Mouse (Mus musculus) adrenal gland, adult (tissue): ENCODE results near the gene 4921504E06Rik.

Experiments
- DNase-seq, 2 experiments: peaks; one replicate each; pipeline ENCODE4 v3.0.0; 2022 to 2023; ENCODE audit warnings: low spot score in 1 of 2; ENCODE audit not compliant: inconsistent age in 2 of 2

4921504E06Rik gene

DNA sequence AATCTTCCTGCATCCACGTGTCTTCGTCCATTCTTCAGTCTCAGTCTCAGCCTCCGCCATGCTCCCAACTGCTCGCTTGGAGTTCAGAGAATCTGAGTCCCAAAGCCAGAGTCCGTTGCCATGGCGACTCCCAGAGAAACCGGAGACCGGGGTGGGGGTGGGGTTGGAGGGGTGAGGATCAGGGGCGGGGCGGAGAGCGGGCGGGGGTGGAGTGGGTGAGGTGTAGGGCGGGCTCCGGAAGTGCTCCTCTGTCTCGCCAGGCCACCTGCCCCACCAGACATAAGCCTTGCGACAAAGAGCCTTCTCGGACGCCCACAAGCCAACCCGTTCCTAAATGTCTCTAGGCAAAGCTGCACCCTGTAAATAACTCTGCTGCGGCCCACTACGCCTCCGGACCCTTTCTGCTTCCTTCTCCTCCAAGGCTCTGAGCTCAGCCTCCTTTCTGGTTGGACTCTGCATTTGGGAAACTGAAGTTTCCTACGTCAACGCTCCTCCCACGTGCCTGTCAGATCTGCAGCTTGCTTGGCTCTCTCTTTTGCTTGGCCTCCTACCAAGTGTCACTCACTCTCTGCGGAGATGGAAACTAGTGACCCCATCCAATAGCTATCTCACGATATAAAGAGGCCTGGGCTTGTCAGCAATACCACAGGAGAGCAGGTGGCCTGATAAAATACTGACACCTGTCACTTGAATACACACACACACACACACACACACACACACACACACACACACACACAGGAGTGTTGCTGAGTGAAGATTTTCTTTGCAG lies at the start of gene 4921504E06Rik:
Gene 4921504E06Rik (minus strand): TSS at position 94 of the 772 bp plus-strand sequence.
- peak; percentile 50 to 88 for DNase-seq

DNA sequence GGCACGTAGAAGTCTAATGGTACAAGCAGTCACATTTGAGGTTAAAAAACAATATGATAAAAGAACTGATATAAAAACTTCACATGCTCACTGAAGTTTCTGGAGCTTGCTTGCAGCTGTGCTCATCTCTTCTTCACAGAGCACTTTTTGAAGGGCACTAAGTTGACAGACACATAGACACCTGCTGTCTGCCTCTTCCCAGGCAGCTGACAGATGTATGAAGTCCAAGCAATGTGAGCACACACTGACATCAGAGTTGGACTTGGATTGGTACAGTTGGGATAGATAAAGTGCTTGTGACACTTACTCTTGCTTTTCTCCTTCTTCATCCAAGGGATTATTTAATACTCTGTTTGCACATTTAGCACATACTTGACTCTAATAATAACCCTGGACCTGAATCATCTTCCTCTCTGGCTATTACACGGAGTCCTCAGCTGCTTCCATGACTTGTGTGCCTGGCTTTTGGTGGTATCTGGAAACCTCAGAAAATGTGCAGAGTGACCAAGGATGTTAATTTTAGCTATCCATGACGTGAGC lies 47.7 kb upstream of the 4921504E06Rik start:
- no peak for DNase-seq

DNA sequence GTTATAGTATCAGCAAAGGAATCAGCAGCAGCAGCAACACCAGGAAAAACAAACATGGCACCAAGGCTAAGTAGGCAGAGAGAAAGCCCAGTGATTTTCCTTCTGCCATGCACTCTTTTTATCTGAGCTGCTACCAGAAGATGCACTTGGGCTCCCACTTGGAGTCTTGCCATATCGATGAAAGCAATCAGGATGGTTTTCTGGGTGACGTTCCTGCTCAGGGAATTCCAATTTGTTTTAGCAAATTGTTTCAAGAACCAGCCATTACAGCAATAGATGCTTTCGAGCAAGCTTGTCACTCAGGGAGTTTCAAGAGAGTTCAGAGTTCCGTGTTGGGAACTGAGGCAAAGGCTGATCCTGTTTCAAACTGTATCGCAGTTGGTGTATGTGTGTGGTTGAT lies 47.1 kb upstream of the 4921504E06Rik start:
- DNase-seq, result no peak

DNA sequence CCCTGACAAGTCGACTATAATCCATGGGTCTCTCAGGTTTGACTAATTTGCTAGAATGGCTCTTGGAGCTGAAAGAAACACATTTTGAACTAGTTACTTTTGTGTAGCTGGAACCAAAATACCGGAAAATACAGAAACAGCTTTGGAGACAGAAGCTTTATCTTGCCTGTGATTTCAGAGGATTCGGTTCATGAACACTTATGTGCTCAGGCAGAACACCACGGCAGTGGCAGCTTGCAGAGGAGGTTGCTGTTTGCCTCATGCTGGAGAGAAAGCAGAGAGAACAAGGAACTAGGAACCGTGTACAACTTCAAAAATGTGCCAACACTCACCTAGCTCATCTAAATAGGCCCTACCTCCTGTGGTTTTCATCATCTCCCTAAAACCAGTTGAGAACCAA lies 46.1 kb upstream of the 4921504E06Rik start:
- no peak for DNase-seq

DNA sequence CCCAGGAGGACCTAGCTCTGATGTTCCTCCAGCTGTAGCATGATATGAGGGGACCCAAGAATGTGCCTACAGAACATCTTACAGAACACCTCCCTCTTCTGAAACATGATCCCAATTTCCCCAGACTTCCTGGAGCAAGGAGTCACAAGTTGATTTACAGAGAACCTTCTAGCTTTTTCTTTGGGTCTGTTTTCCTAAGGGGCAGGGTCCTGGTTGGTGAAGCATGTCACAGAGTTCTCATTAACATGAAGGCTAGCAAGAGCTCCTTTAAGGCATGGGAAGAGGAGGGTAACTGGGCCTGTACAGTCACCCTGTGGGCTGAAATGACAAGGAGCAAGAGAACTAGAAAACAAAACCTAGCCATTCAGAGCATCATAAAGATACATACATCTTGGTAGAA lies 43.3 kb upstream of the 4921504E06Rik start:
- no peak for DNase-seq

DNA sequence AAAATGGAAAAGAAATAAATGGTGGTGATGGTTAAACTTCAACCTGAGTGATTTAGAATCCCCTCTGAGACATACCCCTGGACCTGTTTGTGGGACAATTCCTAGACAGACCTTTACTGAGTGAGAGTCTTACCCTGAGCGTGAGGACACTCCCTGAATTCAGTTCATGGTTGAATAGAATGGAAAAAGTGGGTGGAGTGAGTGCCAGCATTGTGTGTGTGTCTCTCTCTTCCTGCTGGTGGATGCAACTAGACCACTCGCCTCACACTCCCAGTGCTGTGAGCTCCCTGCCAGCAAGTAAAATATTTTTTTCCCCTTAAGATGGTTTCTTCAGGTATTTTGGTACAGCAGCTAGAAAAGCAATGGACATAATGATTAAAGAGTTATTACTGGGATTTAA lies 42.7 kb upstream of the 4921504E06Rik start:
- no peak for DNase-seq

DNA sequence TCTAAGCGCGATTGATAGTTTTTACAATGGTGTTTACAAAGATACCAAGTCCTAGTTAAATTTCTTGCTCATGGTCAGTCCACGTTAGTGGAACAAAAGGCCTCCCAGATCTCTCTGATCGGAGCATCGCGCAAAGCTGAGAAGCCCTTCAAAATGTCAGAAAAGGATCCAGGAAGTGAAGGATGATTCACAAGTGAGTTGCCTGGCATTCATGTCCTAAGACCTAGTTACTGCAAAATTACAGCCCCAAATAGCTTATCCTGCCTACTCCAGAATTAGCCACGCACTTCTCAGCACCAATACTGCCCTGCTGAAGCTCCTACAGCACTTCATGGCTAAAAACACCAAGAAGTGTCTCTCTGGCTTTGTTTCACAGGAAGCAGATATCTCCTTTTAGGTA lies 41.1 kb upstream of the 4921504E06Rik start:
- DNase-seq, result no peak

DNA sequence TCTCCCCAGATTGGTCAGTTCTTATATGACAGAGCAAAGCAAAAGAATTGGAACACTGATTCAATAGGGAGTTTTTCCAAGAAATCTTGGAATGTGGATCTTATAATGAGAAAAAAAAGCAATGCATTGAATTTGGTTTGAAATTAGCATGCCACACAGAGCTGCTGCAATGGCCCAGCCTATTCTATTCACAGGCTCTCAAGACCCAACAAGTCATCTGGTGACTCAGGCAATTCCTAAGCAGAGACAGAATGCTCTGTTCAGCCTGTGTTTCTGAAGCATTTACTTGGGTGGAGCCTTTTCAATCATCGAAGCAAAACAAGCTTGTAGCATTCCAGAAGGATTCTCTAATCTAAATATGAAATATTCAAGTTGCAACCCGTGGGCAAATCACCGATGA lies 26.1 kb upstream of the 4921504E06Rik start:
- no peak for DNase-seq

DNA sequence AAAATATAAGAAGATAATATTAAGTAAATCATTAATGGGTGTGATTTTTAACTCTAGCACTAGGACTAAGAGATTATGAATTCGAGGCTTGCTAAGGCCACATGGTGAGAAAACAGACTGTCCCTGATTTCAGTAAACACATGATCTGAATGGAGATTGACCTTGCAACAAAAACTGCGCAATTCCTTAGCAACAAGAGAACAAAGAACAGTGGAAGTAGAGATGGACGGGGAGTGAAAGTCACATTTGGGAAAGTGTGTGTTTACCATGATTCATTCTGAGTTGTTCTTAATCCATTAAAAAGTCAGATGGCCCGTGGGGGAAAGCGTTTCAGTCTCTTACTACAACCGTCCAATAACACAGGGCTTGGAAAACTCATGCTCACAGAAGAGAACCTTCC lies 25.5 kb upstream of the 4921504E06Rik start:
- DNase-seq, result no peak

DNA sequence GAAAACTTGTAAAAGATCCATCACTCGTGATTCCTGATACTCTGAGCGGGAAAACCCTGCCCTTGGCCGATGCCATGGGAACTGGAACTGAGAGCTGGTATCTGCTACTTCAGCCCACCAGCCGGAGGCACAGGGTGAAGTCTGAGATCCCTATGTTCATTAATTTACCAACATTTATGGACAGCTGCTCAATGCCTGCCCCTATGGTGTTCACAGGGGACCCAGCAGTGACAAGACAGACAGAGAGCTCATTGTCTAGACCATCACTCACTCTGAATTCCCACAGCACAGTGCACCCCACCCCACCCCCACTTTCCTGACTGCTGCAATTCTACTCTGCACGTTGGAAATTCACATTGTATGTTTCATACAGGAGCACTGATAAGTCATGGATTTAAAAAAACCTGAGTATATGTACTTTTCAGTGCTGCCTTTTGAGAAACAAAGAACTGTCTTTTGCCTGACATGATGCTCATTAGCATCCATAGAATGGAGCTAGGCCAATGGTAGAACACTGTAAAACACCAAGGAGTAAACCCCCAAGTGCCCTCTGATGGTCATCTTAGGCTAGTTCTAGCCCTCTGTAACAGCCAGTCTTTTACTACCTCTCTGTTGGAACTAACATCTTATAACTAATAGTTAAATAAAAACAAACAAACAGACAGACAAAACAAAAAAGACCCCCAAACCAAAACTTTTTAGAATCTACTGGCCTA lies 8.6 kb upstream of the 4921504E06Rik start:
- no peak for DNase-seq

DNA sequence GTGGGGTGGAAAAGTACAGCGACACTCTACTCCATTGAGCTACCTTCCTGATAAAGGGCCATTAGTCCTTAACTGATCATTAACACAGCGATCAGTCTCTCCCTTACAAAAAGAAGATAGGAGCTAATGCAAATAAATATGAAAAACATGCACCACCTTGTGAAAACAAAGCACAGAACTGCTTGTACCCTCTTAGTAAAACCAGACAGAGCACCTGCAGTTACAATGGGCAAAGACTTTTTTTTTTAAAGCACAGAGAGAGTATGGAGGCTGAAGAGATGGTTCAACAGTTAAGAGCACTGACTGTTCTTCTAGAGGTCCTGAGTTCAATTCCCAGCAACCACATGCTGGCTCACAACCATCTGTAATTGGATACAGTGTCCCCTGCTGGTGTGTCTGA lies 6.9 kb upstream of the 4921504E06Rik start:
- DNase-seq, result no peak

DNA sequence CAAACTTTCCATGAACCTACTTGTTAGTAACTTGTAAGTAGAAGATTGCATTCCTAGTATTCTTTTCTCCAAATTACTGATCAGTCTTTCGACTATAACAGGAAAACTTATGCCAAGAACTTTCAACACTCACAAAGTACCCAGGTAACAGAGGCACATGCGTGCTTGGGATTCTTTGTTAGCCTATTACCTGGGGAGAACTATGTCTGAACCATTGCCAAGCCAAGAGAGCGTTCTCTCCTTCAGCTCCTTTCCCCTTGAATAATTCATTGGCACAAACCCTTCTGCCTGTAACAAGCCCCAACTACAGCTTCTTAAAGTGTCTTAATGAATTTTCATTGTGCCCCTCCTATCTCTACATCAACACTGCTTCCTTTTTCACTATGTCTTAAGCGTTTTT lies 6.4 kb upstream of the 4921504E06Rik start:
- DNase-seq, result no peak

DNA sequence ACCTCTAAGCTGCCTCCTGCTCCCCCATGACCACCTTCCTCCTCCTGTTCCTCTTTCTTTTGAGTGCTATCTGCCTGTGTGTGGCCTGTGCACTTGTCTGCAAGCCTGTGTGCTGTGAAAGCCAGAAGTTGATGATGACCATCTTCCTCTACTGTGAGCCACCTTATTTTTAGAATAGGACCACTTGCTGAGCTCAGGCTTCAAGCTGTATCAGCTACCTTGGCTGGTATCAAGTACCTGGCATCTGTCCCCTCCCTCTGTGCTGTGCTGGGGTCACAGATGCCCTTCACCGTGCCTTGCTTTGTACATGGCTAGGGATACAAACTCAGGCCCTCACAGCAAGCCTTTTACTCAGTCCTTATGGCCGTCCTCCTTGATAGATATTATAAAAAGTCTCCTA lies 2.3 kb downstream of the 4921504E06Rik start:
- DNase-seq, result no peak

DNA sequence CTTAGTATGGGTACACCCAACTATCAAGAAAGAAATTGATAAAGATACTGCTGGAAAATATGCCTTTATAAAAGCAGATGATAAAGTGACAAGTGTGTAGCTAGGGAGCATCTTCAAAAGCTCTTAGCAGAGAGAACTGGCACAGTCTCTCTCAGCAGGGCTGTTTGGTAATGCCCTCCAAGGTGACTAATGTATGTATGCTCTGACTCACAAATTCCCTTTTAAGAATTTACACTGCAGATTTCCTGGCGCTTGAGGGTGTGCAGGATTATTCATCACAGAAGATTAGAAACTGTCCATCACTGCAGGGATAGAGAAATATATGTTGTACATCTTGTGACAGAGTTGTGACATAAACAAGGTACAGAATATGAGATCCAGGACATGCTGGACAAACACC lies 12.8 kb downstream of the 4921504E06Rik start:
- no peak for DNase-seq

DNA sequence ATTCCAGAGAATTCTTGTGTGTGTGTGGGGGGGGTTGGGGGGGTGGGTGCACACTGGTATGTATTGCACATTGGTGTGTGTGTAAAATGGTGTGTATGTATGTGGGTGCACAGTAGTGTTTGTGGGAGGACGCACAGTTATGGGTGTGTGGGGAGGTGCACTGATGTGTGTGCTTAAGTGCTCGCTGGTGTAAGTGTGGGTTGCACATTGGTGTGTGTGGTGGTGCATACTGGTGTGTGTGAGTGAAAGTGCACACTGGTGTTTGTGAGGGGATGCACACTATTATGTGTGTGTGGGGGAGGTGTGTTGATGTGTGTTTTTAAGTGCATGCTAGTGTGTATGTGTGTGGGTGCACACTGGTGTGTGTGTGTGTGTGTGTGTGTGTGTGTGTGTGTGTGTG lies 24.3 kb downstream of the 4921504E06Rik start:
- no peak for DNase-seq

DNA sequence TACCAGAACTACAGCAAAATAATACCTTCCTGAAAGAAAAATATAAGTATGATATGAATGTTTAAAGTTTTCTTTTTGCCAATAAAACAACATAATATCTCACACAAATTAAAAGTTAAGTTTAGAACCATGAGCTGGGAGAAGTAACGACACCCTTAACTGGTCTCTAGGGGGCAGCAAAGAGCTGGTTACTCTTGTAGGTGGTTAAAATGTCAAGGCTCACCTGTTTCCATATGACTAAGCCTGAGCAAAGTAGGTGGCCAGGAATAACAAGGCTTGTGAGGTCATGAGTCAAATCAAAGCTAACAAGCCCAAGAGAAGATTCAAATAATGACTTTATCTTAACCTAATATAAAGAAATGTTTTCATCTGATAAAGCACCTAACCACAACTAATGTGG lies 24.9 kb downstream of the 4921504E06Rik start:
- peak; percentile 39 to 88 for DNase-seq

DNA sequence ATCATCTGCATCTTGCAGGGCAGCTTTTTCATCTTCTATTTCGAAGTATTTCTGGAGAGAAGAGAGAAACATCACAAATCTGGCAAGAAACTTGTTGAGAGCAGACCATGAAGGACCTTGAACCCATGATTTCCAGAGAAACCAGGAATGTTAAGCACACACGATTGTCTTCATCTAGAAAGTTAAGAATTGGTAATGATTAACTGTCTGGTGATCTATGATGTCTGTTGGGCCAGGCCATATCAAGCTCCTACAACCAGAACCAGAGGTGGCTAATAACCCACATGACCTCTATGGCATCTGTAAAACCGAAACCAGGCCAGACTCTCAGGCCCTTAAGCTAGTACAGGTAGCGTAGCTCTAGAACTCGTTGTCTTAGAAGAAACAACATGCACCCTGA lies 29.6 kb downstream of the 4921504E06Rik start:
- no peak for DNase-seq

DNA sequence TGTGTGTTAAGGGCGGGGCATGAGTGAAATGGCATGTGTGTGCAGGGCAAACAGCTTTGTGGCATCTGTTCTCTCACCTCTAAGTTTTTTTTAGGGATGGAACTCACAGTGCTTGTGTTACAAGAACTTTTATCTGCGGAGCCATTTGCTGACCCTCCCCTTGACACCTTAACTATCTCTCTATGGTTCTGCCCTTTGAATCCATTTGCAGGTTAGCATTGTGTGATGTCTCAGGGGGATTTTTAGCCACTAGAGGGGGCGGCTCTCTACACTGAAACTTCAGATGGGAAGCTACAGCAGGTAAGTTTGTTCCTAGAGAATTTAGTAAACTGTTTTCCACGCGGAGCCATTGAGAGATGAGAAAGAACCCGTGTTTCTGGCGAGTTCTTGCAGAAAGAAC lies 32.1 kb downstream of the 4921504E06Rik start:
- peak in 1 of 2 experiments; percentile 32 for DNase-seq

DNA sequence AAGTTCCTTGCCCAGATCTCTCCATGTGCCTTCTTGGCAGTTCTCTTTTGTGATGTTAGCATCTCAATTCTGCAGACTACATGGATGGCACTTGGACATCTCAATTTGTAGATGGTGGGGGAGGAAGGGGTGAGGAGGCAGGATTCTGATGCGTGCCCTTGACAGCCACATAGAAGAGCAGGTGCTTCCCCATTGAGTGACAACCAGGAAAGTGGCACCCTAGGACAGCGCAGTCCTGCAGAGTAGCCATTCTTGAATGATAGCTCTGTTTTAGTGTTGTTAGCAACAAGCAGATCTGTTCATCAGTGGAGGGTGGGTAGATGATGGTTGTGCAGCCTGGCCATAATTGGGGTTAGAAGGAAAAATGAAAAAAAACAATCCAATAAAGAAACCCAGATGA lies 33.1 kb downstream of the 4921504E06Rik start:
- DNase-seq, result no peak

DNA sequence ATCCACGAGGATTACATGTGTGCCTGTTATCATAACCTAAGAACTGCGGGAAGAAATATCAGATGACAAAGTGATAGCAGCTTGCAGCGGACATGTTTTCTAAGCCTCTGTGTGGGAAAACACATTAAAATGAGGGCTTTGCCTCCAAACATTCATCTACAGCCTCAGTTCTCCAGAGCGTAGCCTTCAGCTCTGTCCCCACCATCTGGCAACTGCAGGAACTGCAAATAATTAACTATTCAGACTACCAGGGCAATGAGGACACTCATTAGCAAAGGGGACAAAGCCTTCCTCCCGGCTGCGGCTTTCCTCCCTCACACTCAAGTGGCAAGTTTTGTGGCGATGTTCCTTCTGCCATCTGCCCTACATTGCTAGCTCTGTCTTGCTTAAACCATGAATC lies 33.9 kb downstream of the 4921504E06Rik start:
- peak; percentile 21 to 83 for DNase-seq

DNA sequence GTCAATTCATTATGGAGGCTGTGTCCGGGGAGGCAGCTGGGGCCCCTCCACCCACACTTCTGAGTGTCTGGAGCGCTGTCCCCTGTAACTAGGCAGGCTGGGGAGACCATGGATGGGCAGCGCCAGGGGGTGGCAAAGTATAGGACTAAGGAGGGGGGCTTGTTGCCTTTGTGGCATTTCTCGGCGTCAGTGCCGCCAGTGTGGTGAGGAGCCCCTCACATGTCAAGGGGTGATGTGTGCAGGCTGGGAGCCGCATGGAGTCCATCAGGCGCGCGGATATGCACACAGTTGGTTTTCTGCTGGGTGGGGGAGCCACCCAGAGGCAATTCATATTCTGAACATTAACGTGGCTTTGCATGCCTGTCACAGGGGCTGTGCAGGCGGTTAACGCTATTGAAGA lies 35.8 kb downstream of the 4921504E06Rik start:
- DNase-seq, result no peak

DNA sequence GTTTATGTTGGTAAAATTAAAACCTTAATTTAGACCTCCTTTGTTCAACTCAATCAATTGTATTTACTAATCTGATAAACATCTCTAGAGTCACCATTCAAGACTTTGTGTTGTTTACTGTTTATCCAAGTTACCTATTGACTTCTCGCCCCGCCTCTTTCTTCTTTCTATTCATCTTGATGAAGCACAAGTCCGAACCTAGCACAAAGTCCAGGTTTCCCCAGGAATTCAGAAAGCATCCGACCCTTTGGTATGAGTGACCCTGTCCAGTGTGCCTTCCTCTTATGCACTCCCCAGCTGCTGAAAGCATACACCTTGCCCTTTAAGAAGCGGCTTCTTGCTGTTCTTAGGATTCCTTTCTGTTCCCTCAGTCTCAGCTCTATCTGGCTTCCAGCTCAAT lies 41.3 kb downstream of the 4921504E06Rik start:
- no peak for DNase-seq
